In the genomic region with DNA sequence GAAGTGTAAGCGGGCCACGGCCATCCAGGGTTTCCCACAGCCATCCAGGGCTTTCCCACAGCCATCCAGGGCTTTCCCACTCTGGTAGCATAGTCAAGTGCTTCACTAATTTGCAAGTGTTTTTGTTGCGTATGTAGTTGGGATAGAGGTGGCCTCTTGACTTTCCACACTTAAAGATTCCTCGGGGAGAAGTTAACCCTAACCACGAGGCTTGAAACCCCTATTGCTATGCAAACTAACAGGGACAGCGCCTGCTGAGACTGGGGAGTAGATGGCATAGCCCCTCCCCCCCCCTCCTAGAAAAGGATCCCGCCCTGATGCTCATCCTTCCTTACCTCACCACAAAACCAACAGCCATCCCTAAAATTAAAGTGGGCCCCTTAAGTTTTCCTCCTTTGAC, we compare ENCODE assay signal across 16 mouse cellular contexts.
"Had no signal": no experiment of that assay in that cellular context is flagged by ENCODE, and none has a peak within 500 bp of the region (broad histone marks: within the 10 kb centered on the region; RNA-seq: fewer than 3 reads in every experiment).

No protein-coding gene starts in this region.

- H3K27me3 ChIP-seq: midbrain, embryonic 13.5 days; midbrain, embryonic 15.5 days; neural tube, embryonic 13.5 days; neural tube, embryonic 15.5 days had no signal

- H3K27ac ChIP-seq: midbrain, embryonic 13.5 days; midbrain, embryonic 15.5 days; neural tube, embryonic 13.5 days; neural tube, embryonic 15.5 days had no signal

- H3K4me3 ChIP-seq: midbrain, embryonic 13.5 days; midbrain, embryonic 15.5 days; myocyte; neural tube, embryonic 13.5 days; neural tube, embryonic 15.5 days had no signal

- H3K36me3 ChIP-seq: midbrain, embryonic 13.5 days; midbrain, embryonic 15.5 days; neural tube, embryonic 13.5 days; neural tube, embryonic 15.5 days had no signal

- H3K9me3 ChIP-seq: midbrain, embryonic 13.5 days; midbrain, embryonic 15.5 days; neural tube, embryonic 13.5 days; neural tube, embryonic 15.5 days had no signal

- DNase-seq: lung, adult 18-20 months; lung, embryonic 14.5 days; lung, postnatal 10 days; lung, postnatal 4 days; retina, postnatal 1 day; right cerebral cortex, adult 18-20 months; right cerebral cortex, postnatal 25 days; right cerebral cortex, postnatal 4 days; spleen, adult 18-20 months; thymus, adult 18-20 months; thymus, postnatal 14 days had no signal
